Mouse (Mus musculus) heart, postnatal 0 days (tissue): Measurements from ENCODE around the gene Magi2. TPM values are rescaled to one million over a fixed set of nuclear protein-coding genes. Genes with fewer than 3 reads are reported as not detected.

Experiments
- ATAC-seq: fragments of 200-750 bp; cut with Nextera tagmentation; 2 replicates; pipeline ENCODE4 v1.8.0; 2017; ENCODE audit warnings: low read depth, moderate number of reproducible peaks, moderate library complexity; ENCODE audit not compliant: insufficient read depth
- DNase-seq: peaks from one replicate; pipeline ENCODE4 v3.0.0-alpha.2; 2016; ENCODE audit warnings: low spot score
- H3K27ac ChIP-seq: fragments of 300-500 bp; sonication (generic); 2 replicates; pipeline ENCODE4 v1.5.1; 2014; ENCODE audit warnings: low read depth, mild to moderate bottlenecking
- H3K27me3 ChIP-seq: fragments of 300-500 bp; sonication (generic); 2 replicates; pipeline ENCODE4 v1.6.1; 2014; ENCODE audit warnings: low read length, mixed read lengths; ENCODE audit not compliant: control insufficient read depth, insufficient read depth
- H3K36me3 ChIP-seq: fragments of 300-500 bp; sonication (generic); replicated peaks from 2 replicates; pipeline ENCODE4 v1.6.1; 2014; ENCODE audit warnings: low read length, mixed read lengths; ENCODE audit not compliant: control insufficient read depth, insufficient read depth
- H3K4me1 ChIP-seq: fragments of 300-500 bp; sonication (generic); 2 replicates; pipeline ENCODE4 v1.6.1; 2014; ENCODE audit warnings: antibody characterized with exemption; ENCODE audit not compliant: control insufficient read depth, insufficient read depth
- H3K4me2 ChIP-seq: fragments of 300-500 bp; sonication (generic); 2 replicates; pipeline ENCODE4 v1.6.1; 2014; ENCODE audit warnings: low read depth, mild to moderate bottlenecking, low read length, moderate library complexity
- H3K4me3 ChIP-seq: fragments of 300-500 bp; sonication (generic); 2 replicates; pipeline ENCODE4 v1.5.1; 2014; ENCODE audit warnings: low read depth, low read length
- H3K9ac ChIP-seq: fragments of 300-500 bp; sonication (generic); replicated peaks from 2 replicates; pipeline ENCODE4 v1.6.1; 2014; ENCODE audit warnings: low read depth, low read length, mixed read lengths
- H3K9me3 ChIP-seq: fragments of 300-500 bp; sonication (generic); replicated peaks from 2 replicates; pipeline ENCODE4 v1.6.1; 2016; ENCODE audit warnings: low read length; ENCODE audit not compliant: control insufficient read depth
- CTCF ChIP-seq: IDR thresholded peaks from 2 replicates; pipeline ENCODE4 v1.5.1; 2016; ENCODE audit warnings: antibody characterized with exemption, control low read depth, low read depth
- EP300 ChIP-seq: IDR thresholded peaks from 2 replicates; pipeline ENCODE4 v1.6.1; 2016; ENCODE audit warnings: antibody characterized with exemption, low read depth
- WGBS: fragments of 180-500 bp; shearing (Covaris S2); extraction: QIAGEN DNeasy Blood & Tissue Kit; methylation state at CpG from one replicate; pipeline ENCODE4 v1.1.7; 2014; 5-methylcytosine and 5-hydroxymethylcytosine counted together
- polyA plus RNA-seq: library from polyadenylated mRNA; unstranded; fragments of >200 nt; fragmentation: Nextera tagmentation; extraction: Ambion mirVana; gene quantifications from 2 replicates; pipeline ENCODE4 v1.2.1, GENCODE M21; 2015
- total RNA-seq: library from RNA; depleted of rRNA; stranded (reverse); fragments of >200 nt; gene quantifications from 2 replicates; pipeline ENCODE4 v1.2.3, GENCODE M21; 2014; ENCODE audit warnings: low replicate concordance

Magi2 gene
- total and polyA plus RNA-seq, 2 experiments from 2014 or later = 1.7 to 9.5 TPM

GRCm38 (mm10) chr5:20684112-20684511 is 1457.3 kb downstream of the Magi2 start:
- Histone ChIP-seq H3K9ac (no peak overlapping the region), H3K4me2 (no peak overlapping the region), H3K4me3 (no peak overlapping the region), H3K36me3 (no peaks in the 10 kb centered on the region), H3K27me3 (no peaks in the 10 kb centered on the region), H3K9me3 (no peaks in the 10 kb centered on the region), H3K27ac (no peak overlapping the region), H3K4me1 (no peaks in the 10 kb centered on the region)
- no peak for TF ChIP-seq EP300
- no peak for DNase-seq
- no peak for ATAC-seq
- WGBS = 66% methylated on average over 6 of the region's 6 CpGs

- WGBS = 86% methylated on average over 3 of the region's 3 CpGs
- no peak for ATAC-seq
- no peaks in the 10 kb centered on the region for H3K27me3 ChIP-seq
- no peaks in the 10 kb centered on the region for H3K36me3 ChIP-seq
- H3K4me1 ChIP-seq = no peaks in the 10 kb centered on the region
- TF ChIP-seq EP300 = no peak
- no peak for TF ChIP-seq CTCF
- H3K9ac ChIP-seq = no peak overlapping the region
- no peak overlapping the region for H3K4me2 ChIP-seq
- no peak for DNase-seq
- 0 out of 2 replicates have a peak, but pooled peaks cover 3% of the 10 kb centered on the region for H3K9me3 ChIP-seq
- H3K4me3 ChIP-seq = no peak overlapping the region
- H3K27ac ChIP-seq = no peak overlapping the region
Observed at GRCm38 (mm10) chr5:20692230-20692629, 1465.4 kb downstream of the Magi2 start.

DNA sequence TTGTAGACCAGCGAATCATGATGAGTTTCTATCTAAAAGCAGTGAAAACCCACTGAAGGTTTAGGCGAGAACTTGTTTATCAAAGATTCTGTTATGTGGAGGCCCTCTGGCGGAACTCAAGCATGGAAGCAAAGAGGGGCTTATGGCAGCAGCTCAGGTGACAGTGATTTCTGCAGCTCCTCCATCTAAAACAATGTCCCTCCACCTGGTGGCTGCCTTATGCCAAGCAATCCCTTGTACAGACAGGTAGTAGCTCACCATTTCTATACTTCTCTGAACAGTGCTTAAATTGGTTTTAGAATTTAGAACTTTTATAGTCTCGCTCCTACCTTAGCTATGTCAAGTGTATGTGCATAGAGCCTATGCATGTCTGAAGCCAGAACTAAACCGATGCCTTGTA is 1472.3 kb downstream of the Magi2 start:
- H3K27me3 ChIP-seq = no peaks in the 10 kb centered on the region
- H3K4me3 ChIP-seq = no peak overlapping the region
- no peaks in the 10 kb centered on the region for H3K36me3 ChIP-seq
- TF ChIP-seq EP300 (no peak), CTCF (no peak)
- WGBS = 69% methylated on average over 5 of the region's 5 CpGs
- H3K4me1 ChIP-seq = no peaks in the 10 kb centered on the region
- H3K4me2 ChIP-seq = no peak overlapping the region
- H3K9me3 ChIP-seq = 0 out of 2 replicates have a peak, but pooled peaks cover 3% of the 10 kb centered on the region
- no peak for ATAC-seq
- no peak overlapping the region for H3K27ac ChIP-seq
- no peak overlapping the region for H3K9ac ChIP-seq
- DNase-seq = no peak

- Histone ChIP-seq H3K27me3 (no peaks in the 10 kb centered on the region), H3K36me3 (no peaks in the 10 kb centered on the region), H3K27ac (peak overlapping the region; percentile 88), H3K9ac (peak overlapping the region; percentile 70), H3K9me3 (no peaks in the 10 kb centered on the region), H3K4me1 (no peaks in the 10 kb centered on the region), H3K4me2 (peak overlapping the region; percentile 99), H3K4me3 (peak overlapping the region; percentile 72)
- under 1% methylated on average over 46 of the region's 57 CpGs for WGBS
- peak; percentile 86 for DNase-seq
- ATAC-seq = peak; percentile 89
- no peak for TF ChIP-seq EP300
- peak; percentile 75 for TF ChIP-seq CTCF
Observed at GRCm38 (mm10) chr5:20701483-20702421, 1474.9 kb downstream of the Magi2 start.

GRCm38 (mm10) chr5:20702480-20703303 is 1475.9 kb downstream of the Magi2 start:
- peak; percentile 52 for DNase-seq
- Histone ChIP-seq H3K27me3 (no peaks in the 10 kb centered on the region), H3K9me3 (no peaks in the 10 kb centered on the region), H3K9ac (peak overlapping the region; percentile 70), H3K4me3 (peak overlapping the region; percentile 72), H3K36me3 (no peaks in the 10 kb centered on the region), H3K4me2 (peak overlapping the region; percentile 99), H3K27ac (peak overlapping the region; percentile 88), H3K4me1 (no peaks in the 10 kb centered on the region)
- no peak for TF ChIP-seq EP300
- peak; percentile 44 for TF ChIP-seq CTCF
- ATAC-seq = peak; percentile 20
- under 1% methylated on average over 56 of the region's 57 CpGs for WGBS
